Mouse (Mus musculus): Measurements from ENCODE around the gene Olfr1018. TPM values are rescaled to one million over a fixed set of nuclear protein-coding genes. Genes with fewer than 3 reads are reported as not detected.

Olfr1018 gene
- polyA plus RNA-seq (2012; rRNA removed) = not detected in 2 replicates

DNA sequence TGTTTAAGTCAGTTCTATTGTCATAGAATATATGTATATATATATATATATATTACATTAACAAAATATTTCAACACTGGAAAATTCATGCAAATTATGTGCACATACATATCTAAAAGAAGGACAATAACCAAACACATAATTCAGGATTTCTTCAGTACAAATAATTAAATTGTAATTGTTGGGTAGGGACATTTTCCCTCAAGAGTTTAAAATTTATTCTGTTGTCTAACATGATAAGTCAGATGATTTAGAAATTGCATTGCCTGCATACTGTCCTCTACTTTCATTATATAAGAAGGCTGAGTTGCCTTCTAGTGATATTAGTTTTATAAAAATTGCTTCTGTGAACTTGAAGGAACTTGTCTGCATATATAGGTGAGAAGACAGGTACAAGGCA lies at the start of gene Olfr1018:
Gene Olfr1018, plus strand, starts transcription at position 301 of the 400 bp plus-strand sequence.
- no peak for DNase-seq (ENCODE audit: low read depth, low spot score)

DNA sequence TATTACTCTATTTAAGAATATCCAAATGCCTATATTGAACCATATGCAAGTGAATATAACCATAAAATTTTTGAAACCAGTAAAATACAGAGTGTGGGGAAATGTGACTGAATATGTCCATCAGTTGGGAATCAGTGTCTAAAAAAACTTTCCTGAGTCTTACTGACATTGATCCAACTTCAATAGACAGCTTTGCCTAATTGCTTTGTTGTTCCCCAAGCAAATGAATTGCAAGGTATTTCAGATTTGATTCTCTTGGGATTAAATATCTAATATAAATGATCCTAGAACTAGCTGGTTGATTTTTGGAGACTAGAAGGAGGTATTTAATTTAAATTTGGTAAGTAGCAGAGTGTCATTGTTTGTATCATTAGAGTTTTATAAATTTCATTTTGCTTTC lies 45.9 kb upstream of the Olfr1018 start, which contains the start of gene Olfr1014:
Gene Olfr1014, plus strand, starts transcription at position 301 of the 400 bp plus-strand sequence.
- no peak for DNase-seq (ENCODE audit: low read depth, low spot score)

GRCm38 (mm10) chr2:85781717-85782116 lies 36.6 kb upstream of the Olfr1018 start, which contains the start of gene Olfr1015:
Olfr1015 (plus strand) TSS chr2:85782017.
- no peak for DNase-seq (ENCODE audit: low read depth, low spot score)

DNA sequence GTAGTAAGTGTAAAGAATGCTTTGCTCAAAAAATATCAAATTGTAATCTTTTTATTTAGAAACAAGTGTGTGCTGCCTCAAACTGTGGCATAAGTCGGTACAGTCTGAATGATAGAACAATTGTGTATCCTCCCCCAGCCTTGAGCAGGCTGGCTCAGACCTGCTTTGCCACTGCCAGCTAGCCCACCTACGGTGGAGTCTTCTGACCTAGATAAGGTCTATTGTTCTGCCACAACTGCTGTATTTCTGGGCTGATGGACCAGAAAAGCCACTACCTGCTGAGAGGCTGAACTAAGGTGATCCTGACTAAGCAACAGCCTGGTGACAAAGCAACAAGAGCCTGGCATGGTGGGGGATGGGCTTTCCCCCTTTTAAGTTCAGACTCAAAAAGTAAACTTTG lies 25.9 kb upstream of the Olfr1018 start:
- no peak for DNase-seq (ENCODE audit: low read depth, low spot score)
- WGBS = 58% methylated on average over 2 of the region's 2 CpGs

DNA sequence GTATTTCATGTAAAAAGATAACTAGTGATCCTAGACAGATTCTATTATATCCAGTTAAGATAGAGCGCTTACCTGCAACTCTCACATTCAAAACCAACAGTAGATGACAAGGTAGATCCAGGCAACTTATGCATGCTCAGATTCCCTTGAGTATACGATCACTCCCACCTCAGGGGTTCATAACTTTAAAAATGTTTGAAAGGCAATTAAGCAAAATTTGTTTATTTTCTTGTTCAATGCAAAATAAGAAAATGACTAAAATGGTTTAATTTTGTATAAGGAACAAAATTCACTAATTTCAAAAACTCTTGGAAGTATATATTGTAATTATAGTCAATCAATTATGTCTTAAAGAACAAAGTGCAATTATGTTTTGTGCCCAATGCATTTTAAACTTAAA lies 15.8 kb upstream of the Olfr1018 start, which contains the start of gene Olfr1016:
Gene Olfr1016, minus strand, starts transcription at position 101 of the 400 bp plus-strand sequence.
- 87% methylated on average over 2 of the region's 2 CpGs for WGBS
- no peak for DNase-seq (ENCODE audit: low read depth, low spot score)

DNA sequence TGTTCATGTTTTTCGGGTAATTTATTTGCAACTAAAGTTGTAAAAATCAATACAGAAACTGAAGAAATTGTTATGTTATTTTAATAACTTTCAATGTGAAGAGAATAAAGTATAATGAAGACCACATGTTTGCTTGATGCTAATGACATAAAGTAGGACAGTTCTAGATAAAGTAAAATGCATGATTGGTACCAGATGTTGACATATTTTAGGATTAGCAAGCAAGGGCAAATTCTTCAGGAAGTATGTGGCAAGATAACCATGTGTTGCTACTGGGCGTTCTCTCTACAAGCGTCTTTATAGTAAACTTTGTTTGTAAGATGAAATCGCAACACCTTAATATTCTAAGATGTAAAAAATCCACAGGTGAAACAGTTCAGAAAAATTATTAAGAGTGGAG lies 13.8 kb upstream of the Olfr1018 start:
- WGBS = 85% methylated on average over 4 of the region's 4 CpGs
- DNase-seq (ENCODE audit: low read depth, low spot score) = no peak

GRCm38 (mm10) chr2:85845383-85845782 lies 27.1 kb downstream of the Olfr1018 start, which contains the start of gene Olfr1019:
Olfr1019 (minus strand) TSS chr2:85845483.
- DNase-seq (ENCODE audit: low read depth, low spot score) = no peak

GRCm38 (mm10) chr2:85846730-85847129 lies 28.5 kb downstream of the Olfr1018 start, which contains the start of gene Olfr1020:
Olfr1020 (plus strand) TSS chr2:85847030.
- DNase-seq (ENCODE audit: low read depth, low spot score) = no peak
- 86% methylated on average over 1 of the region's 1 CpGs for WGBS

GRCm38 (mm10) chr2:85868294-85868693 lies 50.0 kb downstream of the Olfr1018 start, which contains the start of gene Olfr1022:
Olfr1022 (plus strand) TSS chr2:85868594.
- no peak for DNase-seq (ENCODE audit: low read depth, low spot score)
- 40% methylated on average over 2 of the region's 2 CpGs for WGBS

Other genes with a start within 250 kb of the Olfr1018 start
- not detected in 2 replicates for gene Olfr996, start 239.3 kb upstream of the Olfr1018 start, polyA plus RNA-seq (2012; rRNA removed)
- not detected in 2 replicates for gene Olfr998, start 229.5 kb upstream of the Olfr1018 start, polyA plus RNA-seq (2012; rRNA removed)
- not detected in 2 replicates for gene Olfr1000, start 206.6 kb upstream of the Olfr1018 start, polyA plus RNA-seq (2012; rRNA removed)
- not detected in 2 replicates for gene Olfr1002, start 167.8 kb upstream of the Olfr1018 start, polyA plus RNA-seq (2012; rRNA removed)
- not detected in 2 replicates for gene Olfr154, start 154.0 kb upstream of the Olfr1018 start, polyA plus RNA-seq (2012; rRNA removed)
- not detected in 2 replicates for gene Olfr1006, start 139.7 kb upstream of the Olfr1018 start, polyA plus RNA-seq (2012; rRNA removed)
- gene Olfr1008, start 129.0 kb upstream of the Olfr1018 start, polyA plus RNA-seq (2012; rRNA removed) = not detected in 2 replicates
- not detected in 2 replicates for gene Olfr1009, start 103.1 kb upstream of the Olfr1018 start, polyA plus RNA-seq (2012; rRNA removed)
- not detected in 2 replicates for gene Olfr1012, start 55.7 kb upstream of the Olfr1018 start, polyA plus RNA-seq (2012; rRNA removed)
- gene Olfr1013, start 51.4 kb upstream of the Olfr1018 start, polyA plus RNA-seq (2012; rRNA removed) = not detected in 2 replicates
- gene Olfr1014, start 45.8 kb upstream of the Olfr1018 start, polyA plus RNA-seq (2012; rRNA removed) = not detected in 2 replicates
- not detected in 2 replicates for gene Olfr1015, start 36.5 kb upstream of the Olfr1018 start, polyA plus RNA-seq (2012; rRNA removed)
- gene Olfr1016, start 15.9 kb upstream of the Olfr1018 start, polyA plus RNA-seq (2012; rRNA removed) = not detected in 2 replicates
- not detected in 2 replicates for gene Olfr1019, start 27.0 kb downstream of the Olfr1018 start, polyA plus RNA-seq (2012; rRNA removed)
- gene Olfr1020, start 28.6 kb downstream of the Olfr1018 start, polyA plus RNA-seq (2012; rRNA removed) = not detected in 2 replicates
- gene Olfr1022, start 50.1 kb downstream of the Olfr1018 start, polyA plus RNA-seq (2012; rRNA removed) = not detected in 2 replicates
- not detected in 2 replicates for gene Olfr1023, start 67.2 kb downstream of the Olfr1018 start, polyA plus RNA-seq (2012; rRNA removed)
- not detected in 2 replicates for gene Olfr1024, start 86.6 kb downstream of the Olfr1018 start, polyA plus RNA-seq (2012; rRNA removed)
- not detected in 2 replicates for gene Olfr1025-ps1, start 96.7 kb downstream of the Olfr1018 start, polyA plus RNA-seq (2012; rRNA removed)
- gene Olfr1026, start 103.1 kb downstream of the Olfr1018 start, polyA plus RNA-seq (2012; rRNA removed) = not detected in 2 replicates
- not detected in 2 replicates for gene Olfr1028, start 132.0 kb downstream of the Olfr1018 start, polyA plus RNA-seq (2012; rRNA removed)
- not detected in 2 replicates for gene Olfr1029, start 155.4 kb downstream of the Olfr1018 start, polyA plus RNA-seq (2012; rRNA removed)
- gene Olfr1030, start 160.8 kb downstream of the Olfr1018 start, polyA plus RNA-seq (2012; rRNA removed) = not detected in 2 replicates
- gene Olfr1031, start 171.8 kb downstream of the Olfr1018 start, polyA plus RNA-seq (2012; rRNA removed) = not detected in 2 replicates
- gene Olfr1032, start 187.1 kb downstream of the Olfr1018 start, polyA plus RNA-seq (2012; rRNA removed) = not detected in 2 replicates
- 0.12 and 0.34 TPM in 2 replicates for gene Olfr1033, start 202.2 kb downstream of the Olfr1018 start, polyA plus RNA-seq (2012; rRNA removed)
- 0.01 and 0.03 TPM in 2 replicates for gene Olfr1034, start 227.4 kb downstream of the Olfr1018 start, polyA plus RNA-seq (2012; rRNA removed)

Measured in large intestine, adult 2 months (tissue).